Mouse (Mus musculus) forebrain, embryonic 13.5 days (tissue): ENCODE measurements at regions not wholly inside any gene's neighbourhood (a gene's known extent, or its start where the extent isn't known, plus 50 kb on each side); places are given as distances from the start of the nearest gene placed in this dataset.
A peak's percentile ranks its signal among the peaks of the same experiment; 100 is the strongest.

ENCODE experiments used
- ATAC-seq: fragments of 200-750 bp; cut with Nextera tagmentation; 2 replicates; pipeline ENCODE4 v1.8.0; 2017
- H3K27ac ChIP-seq: fragments of 300-500 bp; sonication (generic); 2 replicates; pipeline ENCODE4 v1.5.1; 2015; ENCODE audit warnings: inconsistent platforms, mild to moderate bottlenecking, moderate library complexity
- H3K27me3 ChIP-seq: fragments of 300-500 bp; sonication (generic); 2 replicates; pipeline ENCODE4 v1.6.1; 2015; ENCODE audit warnings: mild to moderate bottlenecking, inconsistent platforms
- H3K36me3 ChIP-seq: fragments of 300-500 bp; sonication (generic); 2 replicates; pipeline ENCODE4 v1.6.1; 2015; ENCODE audit warnings: mild to moderate bottlenecking, inconsistent platforms; ENCODE audit not compliant: poor library complexity, severe bottlenecking
- H3K4me1 ChIP-seq: fragments of 300-500 bp; sonication (generic); 2 replicates; pipeline ENCODE4 v1.6.1; 2015; ENCODE audit warnings: inconsistent platforms
- H3K4me2 ChIP-seq: fragments of 300-500 bp; sonication (generic); 2 replicates; pipeline ENCODE4 v1.6.1; 2015; ENCODE audit warnings: inconsistent platforms, mild to moderate bottlenecking, moderate library complexity
- H3K4me3 ChIP-seq: fragments of 300-500 bp; sonication (generic); 2 replicates; pipeline ENCODE4 v1.5.1; 2015; ENCODE audit warnings: mild to moderate bottlenecking, inconsistent platforms
- H3K9ac ChIP-seq: fragments of 300-500 bp; sonication (generic); 2 replicates; pipeline ENCODE4 v1.6.1; 2015; ENCODE audit warnings: mild to moderate bottlenecking, inconsistent platforms
- H3K9me3 ChIP-seq: fragments of 300-500 bp; sonication (generic); replicated peaks from 2 replicates; pipeline ENCODE4 v1.6.1; 2016; ENCODE audit warnings: inconsistent platforms
- WGBS: fragments of 180-500 bp; shearing (Covaris S2); methylation state at CpG from one replicate; pipeline ENCODE4 v1.1.7; 2015; 5-methylcytosine and 5-hydroxymethylcytosine counted together

GRCm38 (mm10) chr10:126783161-126783560 is 118.0 kb downstream of the Atp23 start:
- H3K36me3 ChIP-seq = no peaks in the 10 kb centered on the region
- no peaks in the 10 kb centered on the region for H3K27me3 ChIP-seq
- H3K9ac ChIP-seq = no peak overlapping the region
- H3K4me3 ChIP-seq = no peak overlapping the region
- ATAC-seq = no peak
- 0 out of 2 replicates have a peak, but pooled peaks cover 2% of the 10 kb centered on the region for H3K9me3 ChIP-seq
- no peak overlapping the region for H3K27ac ChIP-seq
- H3K4me1 ChIP-seq = peaks cover 1% of the 10 kb centered on the region; the same call in 1 of the 2 replicates
- H3K4me2 ChIP-seq = no peak overlapping the region
- 93% methylated on average over 8 of the region's 8 CpGs for WGBS

GRCm38 (mm10) chr10:126776603-126777002 is 124.6 kb downstream of the Atp23 start:
- no peak overlapping the region for H3K9ac ChIP-seq
- H3K36me3 ChIP-seq = no peaks in the 10 kb centered on the region
- no peaks in the 10 kb centered on the region for H3K27me3 ChIP-seq
- no peak overlapping the region for H3K27ac ChIP-seq
- H3K4me1 ChIP-seq = 0 out of 2 replicates have a peak, but pooled peaks cover 4% of the 10 kb centered on the region
- 0 out of 2 replicates have a peak, but pooled peaks cover 2% of the 10 kb centered on the region for H3K9me3 ChIP-seq
- no peak overlapping the region for H3K4me2 ChIP-seq
- WGBS = 81% methylated on average over 3 of the region's 3 CpGs
- no peak for ATAC-seq
- H3K4me3 ChIP-seq = no peak overlapping the region

- Histone ChIP-seq H3K4me2 (no peak overlapping the region), H3K9me3 (0 out of 2 replicates have a peak, but pooled peaks cover 2% of the 10 kb centered on the region), H3K4me1 (0 out of 2 replicates have a peak, but pooled peaks cover 4% of the 10 kb centered on the region), H3K9ac (no peak overlapping the region), H3K27me3 (no peaks in the 10 kb centered on the region), H3K27ac (no peak overlapping the region), H3K36me3 (no peaks in the 10 kb centered on the region), H3K4me3 (no peak overlapping the region)
- no peak for ATAC-seq
- WGBS = 72% methylated on average over 13 of the region's 13 CpGs
Measured at GRCm38 (mm10) chr10:126775946-126776345, 125.2 kb downstream of the Atp23 start.

- no peak overlapping the region for H3K9ac ChIP-seq
- no peaks in the 10 kb centered on the region for H3K27me3 ChIP-seq
- no peak overlapping the region for H3K4me3 ChIP-seq
- no peaks in the 10 kb centered on the region for H3K9me3 ChIP-seq
- H3K4me2 ChIP-seq = no peak overlapping the region
- no peaks in the 10 kb centered on the region for H3K36me3 ChIP-seq
- H3K27ac ChIP-seq = no peak overlapping the region
- ATAC-seq = no peak
- H3K4me1 ChIP-seq = no peaks in the 10 kb centered on the region
- 92% methylated on average over 6 of the region's 6 CpGs for WGBS
Measured at GRCm38 (mm10) chr10:126770446-126771020, 130.6 kb downstream of the Atp23 start.

- no peak overlapping the region for H3K9ac ChIP-seq
- H3K9me3 ChIP-seq = no peaks in the 10 kb centered on the region
- no peaks in the 10 kb centered on the region for H3K27me3 ChIP-seq
- H3K36me3 ChIP-seq = no peaks in the 10 kb centered on the region
- H3K4me1 ChIP-seq = no peaks in the 10 kb centered on the region
- H3K27ac ChIP-seq = no peak overlapping the region
- no peak overlapping the region for H3K4me2 ChIP-seq
- H3K4me3 ChIP-seq = no peak overlapping the region
- WGBS = 93% methylated on average over 2 of the region's 2 CpGs
- no peak for ATAC-seq
Measured at GRCm38 (mm10) chr10:126765648-126766047, 135.5 kb downstream of the Atp23 start.

GRCm38 (mm10) chr10:126764740-126765139 is 136.4 kb downstream of the Atp23 start:
- Histone ChIP-seq H3K27me3 (no peaks in the 10 kb centered on the region), H3K9ac (no peak overlapping the region), H3K4me1 (no peaks in the 10 kb centered on the region), H3K36me3 (no peaks in the 10 kb centered on the region), H3K27ac (no peak overlapping the region), H3K9me3 (no peaks in the 10 kb centered on the region), H3K4me2 (no peak overlapping the region), H3K4me3 (no peak overlapping the region)
- 78% methylated on average over 8 of the region's 8 CpGs for WGBS
- ATAC-seq = no peak

- no peak overlapping the region for H3K9ac ChIP-seq
- H3K9me3 ChIP-seq = no peaks in the 10 kb centered on the region
- H3K4me2 ChIP-seq = no peak overlapping the region
- ATAC-seq = no peak
- no peaks in the 10 kb centered on the region for H3K27me3 ChIP-seq
- H3K36me3 ChIP-seq = no peaks in the 10 kb centered on the region
- no peak overlapping the region for H3K4me3 ChIP-seq
- no peak overlapping the region for H3K27ac ChIP-seq
- WGBS = 82% methylated on average over 5 of the region's 5 CpGs
- H3K4me1 ChIP-seq = no peaks in the 10 kb centered on the region
Measured at GRCm38 (mm10) chr10:126763976-126764375, 137.2 kb downstream of the Atp23 start.

GRCm38 (mm10) chr10:126758682-126759081 is 142.5 kb downstream of the Atp23 start:
- no peak overlapping the region for H3K4me2 ChIP-seq
- no peak for ATAC-seq
- no peak overlapping the region for H3K9ac ChIP-seq
- no peaks in the 10 kb centered on the region for H3K36me3 ChIP-seq
- H3K27ac ChIP-seq = no peak overlapping the region
- H3K4me1 ChIP-seq = no peaks in the 10 kb centered on the region
- H3K27me3 ChIP-seq = no peaks in the 10 kb centered on the region
- H3K4me3 ChIP-seq = no peak overlapping the region
- H3K9me3 ChIP-seq = no peaks in the 10 kb centered on the region
- 90% methylated on average over 7 of the region's 7 CpGs for WGBS

- H3K27me3 ChIP-seq = no peaks in the 10 kb centered on the region
- no peak overlapping the region for H3K4me2 ChIP-seq
- H3K4me1 ChIP-seq = peaks cover 15% of the 10 kb centered on the region
- H3K4me3 ChIP-seq = no peak overlapping the region
- no peaks in the 10 kb centered on the region for H3K36me3 ChIP-seq
- no peak for ATAC-seq
- H3K27ac ChIP-seq = no peak overlapping the region
- H3K9ac ChIP-seq = no peak overlapping the region
- H3K9me3 ChIP-seq = no peaks in the 10 kb centered on the region
- 81% methylated on average over 6 of the region's 6 CpGs for WGBS
Measured at GRCm38 (mm10) chr10:126753201-126753600, 148.0 kb downstream of the Atp23 start.

- no peaks in the 10 kb centered on the region for H3K36me3 ChIP-seq
- no peak for ATAC-seq
- H3K27ac ChIP-seq = no peak overlapping the region
- H3K27me3 ChIP-seq = no peaks in the 10 kb centered on the region
- no peaks in the 10 kb centered on the region for H3K9me3 ChIP-seq
- 61% methylated on average over 11 of the region's 11 CpGs for WGBS
- H3K4me1 ChIP-seq = peaks cover 16% of the 10 kb centered on the region
- no peak overlapping the region for H3K4me2 ChIP-seq
- no peak overlapping the region for H3K9ac ChIP-seq
- no peak overlapping the region for H3K4me3 ChIP-seq
Measured at GRCm38 (mm10) chr10:126752699-126753098, 148.5 kb downstream of the Atp23 start.

- Histone ChIP-seq H3K36me3 (no peaks in the 10 kb centered on the region), H3K27ac (no peak overlapping the region), H3K4me2 (peak overlapping the region; percentile 4; the same call in 1 of the 2 replicates), H3K27me3 (no peaks in the 10 kb centered on the region), H3K4me3 (no peak overlapping the region), H3K4me1 (peaks cover 16% of the 10 kb centered on the region), H3K9ac (no peak overlapping the region), H3K9me3 (no peaks in the 10 kb centered on the region)
- 52% methylated on average over 17 of the region's 17 CpGs for WGBS
- ATAC-seq = no peak
Measured at GRCm38 (mm10) chr10:126748696-126749466, 152.3 kb downstream of the Atp23 start.

- Histone ChIP-seq H3K36me3 (no peaks in the 10 kb centered on the region), H3K27ac (no peak overlapping the region), H3K27me3 (no peaks in the 10 kb centered on the region), H3K4me1 (no peaks in the 10 kb centered on the region), H3K9me3 (no peaks in the 10 kb centered on the region), H3K9ac (no peak overlapping the region), H3K4me2 (no peak overlapping the region), H3K4me3 (no peak overlapping the region)
- WGBS = 54% methylated on average over 2 of the region's 2 CpGs
- no peak for ATAC-seq
Measured at GRCm38 (mm10) chr10:126734661-126735060, 166.5 kb downstream of the Atp23 start.
